Mouse (Mus musculus) CD4-positive, CD25-positive, alpha-beta regulatory T cell, adult 4 months (primary cell): ENCODE data around the gene Tgtp2. TPM values are rescaled to one million over a fixed set of nuclear protein-coding genes. Genes with fewer than 3 reads are reported as not detected.
"Not testable (repeated sequence)": the region's sequence is repeated elsewhere in the genome, so short reads cannot be mapped to it uniquely, and the experiment has no call there.

Experiments
- ATAC-seq: one replicate; pipeline ENCODE4 v1.8.0; 2017
- polyA plus RNA-seq, 2 experiments: library from polyadenylated mRNA; unstranded; fragments of 100-300 nt; shearing (Covaris generic); gene quantifications; one replicate each; pipeline ENCODE4 v1.2.1; 2017

Tgtp2 gene
- polyA plus RNA-seq, 2 experiments from 2014 or later = 424 to 495 TPM

- ATAC-seq = peak; percentile 41
Observed at GRCm38 (mm10) chr11:49084875-49085274, 20.9 kb upstream of the Tgtp2 start.

- ATAC-seq = no peak
Observed at GRCm38 (mm10) chr11:49084385-49084784, 20.4 kb upstream of the Tgtp2 start.

GRCm38 (mm10) chr11:49083808-49084207 lies 19.8 kb upstream of the Tgtp2 start:
- no peak for ATAC-seq

GRCm38 (mm10) chr11:49083146-49083545 lies 19.1 kb upstream of the Tgtp2 start:
- peak; percentile 20 for ATAC-seq

- no peak for ATAC-seq
Observed at GRCm38 (mm10) chr11:49081886-49082285, 17.9 kb upstream of the Tgtp2 start.

- no peak for ATAC-seq
Observed at GRCm38 (mm10) chr11:49081356-49081755, 17.4 kb upstream of the Tgtp2 start.

GRCm38 (mm10) chr11:49080636-49081035 lies 16.6 kb upstream of the Tgtp2 start:
- no peak for ATAC-seq

GRCm38 (mm10) chr11:49078719-49079118 lies 14.7 kb upstream of the Tgtp2 start:
- ATAC-seq = no peak

- ATAC-seq = no peak
Observed at GRCm38 (mm10) chr11:49077012-49077411, 13.0 kb upstream of the Tgtp2 start.

GRCm38 (mm10) chr11:49076001-49076757 lies 12.2 kb upstream of the Tgtp2 start, which contains the start of gene Ifi47:
Gene Ifi47, plus strand, starts transcription at chr11:49076587.
- ATAC-seq = peak; percentile 72

- ATAC-seq = no peak
Observed at GRCm38 (mm10) chr11:49068358-49068757, 4.4 kb upstream of the Tgtp2 start.

- peak; percentile 80 for ATAC-seq
Observed at GRCm38 (mm10) chr11:49061865-49062264, 2.1 kb downstream of the Tgtp2 start.

GRCm38 (mm10) chr11:49060061-49060460 lies 3.9 kb downstream of the Tgtp2 start:
- ATAC-seq = peak; percentile 26

- ATAC-seq = peak; percentile 19
Observed at GRCm38 (mm10) chr11:49051894-49052293, 12.1 kb downstream of the Tgtp2 start.

- peak; percentile 78 for ATAC-seq
Observed at GRCm38 (mm10) chr11:49051093-49051891, 12.7 kb downstream of the Tgtp2 start, which contains the start of gene 9930111J21Rik2. Gene 9930111J21Rik2, minus strand, starts transcription at chr11:49051242.

- not testable (repeated sequence) for ATAC-seq
Observed at GRCm38 (mm10) chr11:49050064-49050463, 13.9 kb downstream of the Tgtp2 start.

GRCm38 (mm10) chr11:49012074-49012473 lies 51.9 kb downstream of the Tgtp2 start:
- not testable (repeated sequence) for ATAC-seq

Other genes starting within 250 kb of the Tgtp2 start
- gene Trim41, start 246.9 kb downstream of the Tgtp2 start, polyA plus RNA-seq = 1 to 10 TPM; 2.0 to 3.7 TPM
- gene Trim7, start 238.1 kb downstream of the Tgtp2 start, polyA plus RNA-seq = 1 to 10 TPM in 1 of 2 experiments, under 1 TPM in 1; 0.77 to 2.1 TPM
- gene Gm12184, start 237.6 kb downstream of the Tgtp2 start, polyA plus RNA-seq = 1 to 10 TPM in 1 of 2 experiments, under 1 TPM in 1; 0.92 to 4.1 TPM
- 100 to 1,000 TPM; 189 to 229 TPM for gene Irgm1, start 192.5 kb downstream of the Tgtp2 start, polyA plus RNA-seq
- gene Gm5431, start 162.0 kb downstream of the Tgtp2 start, polyA plus RNA-seq = 1 to 10 TPM in 1 of 2 experiments, under 1 TPM in 1; 0.39 to 1.1 TPM
- 100 to 1,000 TPM; 248 to 283 TPM for gene Psme2b, start 118.0 kb downstream of the Tgtp2 start, polyA plus RNA-seq
- gene Olfr56, start 85.3 kb downstream of the Tgtp2 start, polyA plus RNA-seq = 1 to 10 TPM in 1 of 2 experiments, under 1 TPM in 1; 0.92 to 1.1 TPM
- 100 to 1,000 TPM; 159 to 268 TPM for gene 9930111J21Rik1, start 84.8 kb downstream of the Tgtp2 start, polyA plus RNA-seq
- gene Gm12185, start 72.0 kb downstream of the Tgtp2 start, polyA plus RNA-seq = 1 to 10 TPM; 7.0 to 8.0 TPM
- 100 to 1,000 TPM; 337 to 352 TPM for gene Tgtp1, start 70.0 kb downstream of the Tgtp2 start, polyA plus RNA-seq
- 100 to 1,000 TPM; 148 to 213 TPM for gene 9930111J21Rik2, start 13.0 kb downstream of the Tgtp2 start, polyA plus RNA-seq
- gene Ifi47, start 12.4 kb upstream of the Tgtp2 start, polyA plus RNA-seq = 100 to 1,000 TPM; 473 to 495 TPM
- under 1 TPM; 0.35 to 0.47 TPM for gene Olfr1396, start 50.7 kb upstream of the Tgtp2 start, polyA plus RNA-seq
- not detected for gene Olfr1395, start 78.1 kb upstream of the Tgtp2 start, polyA plus RNA-seq
- not detected for gene Olfr1394, start 90.2 kb upstream of the Tgtp2 start, polyA plus RNA-seq
- gene Btnl9, start 123.0 kb upstream of the Tgtp2 start, polyA plus RNA-seq = under 1 TPM in 1 of 2 experiments, not detected in 1; 0.35 TPM
- 10 to 100 TPM; 60.2 to 62.0 TPM for gene Zfp62, start 139.1 kb upstream of the Tgtp2 start, polyA plus RNA-seq
- gene Mgat1, start 180.0 kb upstream of the Tgtp2 start, polyA plus RNA-seq = 100 to 1,000 TPM in 1 of 2 experiments, 10 to 100 TPM in 1; 70.9 to 106 TPM
- under 1 TPM in 1 of 2 experiments, not detected in 1; 0.28 TPM for gene Olfr1393, start 214.1 kb upstream of the Tgtp2 start, polyA plus RNA-seq
- gene Olfr1392, start 221.1 kb upstream of the Tgtp2 start, polyA plus RNA-seq = not detected
- not detected for gene Olfr10, start 240.5 kb upstream of the Tgtp2 start, polyA plus RNA-seq